Mouse (Mus musculus): ENCODE measurements around the gene Ramp2. TPM values are rescaled to one million over a fixed set of nuclear protein-coding genes. Genes with fewer than 3 reads are reported as not detected.

Ramp2 gene
- not detected for total RNA-seq (2023)

DNA sequence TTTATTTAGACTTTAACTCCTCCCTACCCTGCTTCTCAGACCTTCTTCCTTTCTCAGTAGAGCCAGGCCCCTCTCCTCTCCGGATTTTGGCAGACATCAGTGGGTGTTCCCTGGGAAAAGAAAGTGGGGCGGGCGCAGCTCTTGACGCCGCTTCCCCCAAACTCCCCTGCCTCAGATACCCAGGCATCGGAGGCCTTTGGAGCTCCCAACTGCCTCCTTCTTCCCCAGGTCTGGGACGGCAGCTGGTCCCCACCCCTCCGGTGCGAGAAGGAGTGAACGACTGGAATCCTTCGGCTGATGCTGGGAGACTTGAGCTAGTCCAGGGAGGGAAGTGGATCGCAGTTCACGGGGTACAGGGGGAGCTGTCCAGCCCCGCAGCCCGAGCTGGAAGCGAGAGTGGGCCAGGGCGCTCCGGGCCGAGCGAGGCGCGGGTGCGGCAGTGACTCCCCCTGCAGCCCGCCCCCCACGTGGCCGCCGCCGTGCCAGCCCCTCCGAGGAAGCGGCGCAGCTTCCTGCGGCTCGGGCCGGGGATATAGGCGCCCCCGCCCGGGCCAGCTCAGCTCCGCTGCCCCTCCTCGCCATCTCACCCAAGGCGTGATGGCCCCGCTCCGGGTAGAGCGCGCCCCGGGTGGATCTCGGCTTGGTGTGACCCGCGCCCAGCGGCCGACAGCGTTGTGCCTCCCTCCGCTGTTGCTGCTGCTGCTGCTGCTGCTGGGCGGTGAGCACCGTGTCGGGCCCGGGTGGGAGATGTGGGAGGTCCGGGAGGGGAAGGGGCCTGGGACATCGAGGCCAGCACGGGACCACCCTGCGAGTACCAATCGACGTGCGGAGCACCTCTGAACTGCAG lies at the start of gene Ramp2:
TSS of gene Ramp2 (plus strand) at position 174 of the 847 bp plus-strand sequence.

DNA sequence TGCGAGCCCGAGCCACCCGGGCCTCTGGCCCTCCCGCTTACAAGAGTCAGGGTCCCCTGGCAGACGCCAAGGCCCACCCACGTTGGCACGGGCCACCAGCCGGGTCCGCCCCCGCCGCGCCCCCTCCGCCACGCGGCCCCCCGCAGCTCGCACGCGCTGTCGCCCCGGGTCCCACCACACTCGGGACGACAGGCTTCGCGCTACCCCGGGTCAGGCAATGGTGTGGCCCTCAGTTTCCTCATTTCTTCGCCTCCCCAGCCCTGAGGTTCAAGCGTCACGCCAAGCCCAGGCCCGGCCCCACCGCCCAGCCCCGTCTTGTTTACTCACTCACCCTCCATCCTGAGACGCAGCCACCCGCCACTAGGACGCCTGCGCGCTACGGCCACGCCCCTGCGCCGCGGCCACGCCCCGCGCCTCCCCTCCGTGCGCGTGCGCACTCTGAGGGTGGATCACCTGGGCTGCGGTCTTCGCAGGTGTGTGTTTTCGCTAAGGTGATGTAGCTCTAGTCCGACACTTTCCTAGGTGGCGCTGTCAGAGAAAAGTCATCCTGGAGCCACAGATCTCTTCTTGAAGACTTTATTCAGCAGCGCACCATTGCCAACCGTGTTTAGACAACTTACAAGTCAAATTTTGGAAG lies 19.6 kb upstream of the Ramp2 start, which contains the start of gene Ezh1:
TSS of gene Ezh1 (minus strand) at position 399 of the 637 bp plus-strand sequence.

DNA sequence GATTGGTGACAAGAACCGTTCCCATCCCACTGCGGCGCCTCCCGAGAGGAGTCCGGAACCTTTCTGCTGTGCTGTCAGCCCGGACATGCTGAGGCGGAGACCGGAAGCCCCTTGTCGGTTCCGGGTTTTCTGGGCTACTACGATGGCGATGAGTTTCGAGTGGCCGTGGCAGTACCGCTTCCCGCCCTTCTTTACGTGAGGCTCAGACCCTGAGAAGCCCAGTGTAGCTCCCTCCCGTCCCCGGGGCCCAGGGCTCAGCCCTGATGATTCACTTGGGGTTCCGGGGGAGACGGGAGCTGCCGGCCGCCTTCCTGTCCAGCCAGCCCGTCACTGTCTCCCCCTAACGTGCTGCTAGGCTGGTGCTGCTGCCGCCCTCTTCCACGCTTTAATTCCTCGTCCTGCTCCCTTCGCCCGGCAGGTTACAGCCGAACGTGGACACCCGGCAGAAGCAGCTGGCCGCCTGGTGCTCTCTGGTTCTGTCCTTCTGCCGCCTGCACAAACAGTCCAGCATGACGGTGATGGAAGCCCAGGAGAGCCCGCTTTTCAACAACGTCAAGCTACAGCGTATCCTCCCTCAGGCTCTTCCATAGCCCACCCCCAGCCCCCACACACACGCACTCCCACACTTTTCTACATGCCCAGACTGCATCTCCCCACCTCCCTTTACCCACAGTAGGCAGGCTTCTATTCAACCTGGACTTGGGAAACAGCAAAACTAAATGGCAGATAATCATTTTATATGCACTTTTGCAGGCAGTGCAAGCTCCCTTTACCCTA lies 8.0 kb downstream of the Ramp2 start, which contains the start of gene Vps25:
TSS of gene Vps25 (plus strand) at position 95 of the 777 bp plus-strand sequence.

DNA sequence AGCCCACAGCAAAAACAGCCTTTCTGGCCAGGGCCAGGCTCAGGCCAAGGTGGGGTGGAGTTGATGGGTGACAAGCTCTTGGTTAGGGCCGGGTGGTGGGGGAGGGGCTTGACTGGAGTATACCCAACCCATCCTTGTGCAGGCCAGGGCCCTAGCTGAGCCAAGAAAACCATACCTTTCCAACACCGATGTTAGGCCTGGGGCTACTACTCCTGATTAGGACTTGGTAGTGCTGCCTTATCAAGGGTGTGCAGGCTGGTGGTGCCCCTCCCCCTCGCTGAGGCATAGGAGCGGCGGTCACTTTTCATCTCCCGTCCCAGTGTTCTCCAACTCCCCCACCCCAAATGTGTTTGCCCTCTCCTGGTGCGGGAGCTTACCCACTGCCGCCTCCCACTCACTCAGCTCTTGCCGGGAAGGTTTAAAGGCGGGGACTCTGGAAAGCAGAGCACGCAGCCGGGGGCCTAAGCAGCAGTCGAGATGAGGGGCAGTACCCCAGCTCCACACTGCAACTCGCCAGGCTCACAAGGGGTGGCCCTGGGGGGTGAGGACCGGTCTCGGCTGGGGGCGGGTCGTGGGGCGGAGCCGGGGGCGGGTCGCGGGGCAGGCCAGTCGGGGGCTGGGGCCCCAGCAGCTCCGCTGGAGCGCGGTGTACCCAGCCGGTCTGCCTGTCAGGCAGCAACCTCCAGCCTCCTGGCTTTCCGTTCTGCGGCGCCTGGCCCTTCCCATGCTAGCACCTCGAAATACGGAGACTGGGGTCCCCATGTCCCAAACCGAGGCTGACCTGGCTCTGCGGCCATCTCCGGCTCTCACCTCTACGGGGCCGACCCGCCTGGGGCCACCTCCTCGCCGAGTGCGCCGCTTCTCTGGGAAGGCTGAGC lies 14.4 kb downstream of the Ramp2 start, which contains the start of gene Wnk4:
TSS of gene Wnk4 (plus strand) at position 620 of the 878 bp plus-strand sequence.

DNA sequence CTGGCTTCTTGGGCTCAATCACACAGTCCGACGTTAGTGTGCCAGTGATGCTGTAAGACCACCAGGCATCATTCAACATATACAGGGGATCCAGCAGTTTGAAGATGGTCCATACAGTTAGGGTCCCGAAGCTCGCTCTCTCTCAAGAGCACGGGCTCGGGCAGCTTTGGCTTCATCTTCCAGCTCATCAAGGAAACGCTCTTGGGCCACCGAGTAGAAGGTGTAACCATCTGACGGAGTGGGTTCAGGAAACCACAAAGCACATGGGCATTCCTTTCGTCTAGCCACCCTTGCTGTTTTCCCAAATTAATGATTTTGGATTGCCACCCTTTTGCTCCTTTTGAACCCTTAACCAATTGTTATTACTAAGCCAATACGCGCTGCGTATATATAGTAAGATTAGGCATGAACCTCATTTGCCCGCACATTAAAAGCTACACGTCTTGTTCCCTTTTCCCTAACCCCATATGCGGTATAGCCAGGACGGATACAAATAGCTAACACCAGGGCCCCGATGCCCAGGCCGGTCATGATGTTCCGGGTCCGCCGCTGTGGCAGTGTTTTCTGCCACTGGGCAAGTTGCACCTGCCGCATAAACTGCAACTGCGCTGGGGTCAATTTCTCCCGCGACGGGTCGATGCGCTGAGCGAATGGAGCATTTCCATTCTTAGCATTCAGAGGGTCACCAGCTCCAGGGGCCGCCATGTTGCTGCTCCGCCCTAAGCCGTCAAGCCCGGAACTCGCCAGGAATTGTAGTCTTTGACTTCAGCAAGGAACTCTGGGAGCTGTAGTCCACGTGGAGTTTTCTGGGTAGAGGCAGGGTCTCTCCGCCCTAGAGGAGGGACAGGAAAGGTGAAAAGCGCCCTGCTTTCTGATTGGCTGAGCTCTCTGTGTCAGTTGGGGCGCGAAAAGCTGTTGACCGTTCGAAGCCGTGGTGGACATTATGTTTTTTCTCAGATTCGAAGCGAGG lies 32.7 kb downstream of the Ramp2 start, which contains the start of the genes Cntd1 and Coa3:
TSS of gene Cntd1 (plus strand) at position 790 of the 970 bp plus-strand sequence.
TSS of gene Coa3 (minus strand) at position 892 of the 970 bp plus-strand sequence.

DNA sequence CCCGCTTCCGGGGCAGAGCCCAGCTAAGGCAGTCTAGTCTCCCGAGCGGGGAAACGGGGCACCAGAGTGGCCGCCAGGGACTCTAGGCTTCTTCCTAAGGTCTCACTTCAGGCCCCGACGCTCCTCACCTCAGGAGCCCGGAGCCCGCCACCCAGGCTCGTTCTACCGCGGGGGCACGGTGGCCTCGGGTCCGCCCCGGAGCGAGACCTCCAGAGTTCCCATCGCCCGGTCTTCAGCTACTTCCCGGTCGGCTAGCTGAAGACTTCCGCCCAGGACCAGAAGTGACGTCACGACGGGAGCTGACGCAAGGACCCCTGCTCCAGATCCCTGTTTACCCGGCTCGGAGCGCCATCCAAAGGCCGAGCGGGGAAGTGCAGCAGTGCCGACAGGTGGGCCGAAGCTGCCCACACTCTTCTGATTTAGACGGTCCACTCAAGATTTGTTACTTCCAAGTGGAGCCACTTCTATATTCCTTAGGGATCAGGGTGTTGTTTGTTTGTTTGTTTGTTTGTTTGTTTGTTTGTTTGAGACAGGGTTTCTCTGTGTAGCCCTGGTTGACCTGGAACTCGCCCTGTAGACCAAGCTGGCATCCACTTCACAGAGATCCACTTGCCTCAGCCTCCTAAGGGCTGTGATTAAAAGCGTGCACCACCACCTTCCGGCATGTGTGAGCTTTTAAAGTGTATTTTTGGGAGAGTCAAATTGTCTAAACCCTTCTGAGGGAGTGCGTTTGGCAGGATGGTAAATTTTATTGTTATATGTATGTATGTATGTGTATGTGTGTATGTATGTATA lies 56.4 kb downstream of the Ramp2 start, which contains the start of gene Becn1:
TSS of gene Becn1 (minus strand) at position 283 of the 795 bp plus-strand sequence.

Other genes starting within 250 kb of the Ramp2 start
- 1 to 10 TPM; 2.2 to 4.0 TPM for gene Atp6v0a1, start 236.6 kb upstream of the Ramp2 start, total RNA-seq (2023)
- 10 to 100 TPM in 1 of 2 experiments, 1 to 10 TPM in 1; 8.9 to 17.3 TPM for gene Naglu, start 176.0 kb upstream of the Ramp2 start, total RNA-seq (2023)
- gene Hsd17b1, start 167.6 kb upstream of the Ramp2 start, total RNA-seq (2023): 1 to 10 TPM; 1.3 to 1.7 TPM
- 10 to 100 TPM; 12.7 to 17.8 TPM for gene Coasy, start 163.5 kb upstream of the Ramp2 start, total RNA-seq (2023)
- gene Mlx, start 158.8 kb upstream of the Ramp2 start, total RNA-seq (2023): 10 to 100 TPM; 37.2 to 41.9 TPM
- 1 to 10 TPM; 2.7 to 4.0 TPM for gene Psmc3ip, start 150.6 kb upstream of the Ramp2 start, total RNA-seq (2023)
- gene Retreg3, start 126.1 kb upstream of the Ramp2 start, total RNA-seq (2023): 10 to 100 TPM; 80.7 to 89.4 TPM
- 10 to 100 TPM; 16.2 to 19.9 TPM for gene Tubg1, start 126.1 kb upstream of the Ramp2 start, total RNA-seq (2023)
- 1 to 10 TPM; 2.3 to 2.7 TPM for gene Tubg2, start 90.1 kb upstream of the Ramp2 start, total RNA-seq (2023)
- gene Cntnap1, start 75.5 kb upstream of the Ramp2 start, total RNA-seq (2023): under 1 TPM; 0.24 to 0.44 TPM
- 1 to 10 TPM in 1 of 2 experiments, under 1 TPM in 1; 0.73 to 1.1 TPM for gene Plekhh3, start 74.7 kb upstream of the Ramp2 start, total RNA-seq (2023)
- gene Ccr10, start 70.6 kb upstream of the Ramp2 start, total RNA-seq (2023): 1 to 10 TPM in 1 of 2 experiments, under 1 TPM in 1; 0.44 to 1.5 TPM
- 10 to 100 TPM; 89.4 to 98.1 TPM for gene Ezh1, start 19.6 kb upstream of the Ramp2 start, total RNA-seq (2023)
- gene Vps25, start 7.7 kb downstream of the Ramp2 start, total RNA-seq (2023): 10 to 100 TPM; 62.5 to 71.6 TPM
- gene Wnk4, start 14.5 kb downstream of the Ramp2 start, total RNA-seq (2023): 1 to 10 TPM; 1.2 to 1.8 TPM
- gene Cntd1, start 33.0 kb downstream of the Ramp2 start, total RNA-seq (2023): not detected
- 10 to 100 TPM; 38.7 to 39.1 TPM for gene Coa3, start 33.1 kb downstream of the Ramp2 start, total RNA-seq (2023)
- gene Becn1, start 56.3 kb downstream of the Ramp2 start, total RNA-seq (2023): 100 to 1,000 TPM; 207 to 215 TPM
- gene Psme3, start 70.2 kb downstream of the Ramp2 start, total RNA-seq (2023): 100 to 1,000 TPM; 126 to 147 TPM
- gene Aoc2, start 79.0 kb downstream of the Ramp2 start, total RNA-seq (2023): 10 to 100 TPM; 23.2 to 25.3 TPM
- 1 to 10 TPM in 1 of 2 experiments, under 1 TPM in 1; 0.73 to 1.1 TPM for gene Aoc3, start 84.6 kb downstream of the Ramp2 start, total RNA-seq (2023)
- not detected for gene G6pc, start 121.5 kb downstream of the Ramp2 start, total RNA-seq (2023)
- gene Aarsd1, start 171.6 kb downstream of the Ramp2 start, total RNA-seq (2023): 10 to 100 TPM; 23.3 to 30.8 TPM
- gene Gm27029, start 178.8 kb downstream of the Ramp2 start, total RNA-seq (2023): 1 to 10 TPM in 1 of 2 experiments, under 1 TPM in 1; 0.90 to 1.3 TPM
- 10 to 100 TPM; 25.2 to 27.6 TPM for gene Rundc1, start 179.1 kb downstream of the Ramp2 start, total RNA-seq (2023)
- 1 to 10 TPM; 5.3 to 8.5 TPM for gene Ptges3l, start 179.3 kb downstream of the Ramp2 start, total RNA-seq (2023)
- gene Rpl27, start 196.3 kb downstream of the Ramp2 start, total RNA-seq (2023): 100 to 1,000 TPM; 134 to 149 TPM
- 10 to 100 TPM; 69.1 to 70.5 TPM for gene Ifi35, start 202.4 kb downstream of the Ramp2 start, total RNA-seq (2023)
- gene Rnd2, start 219.0 kb downstream of the Ramp2 start, total RNA-seq (2023): 1 to 10 TPM in 1 of 2 experiments, under 1 TPM in 1; 0.62 to 1.5 TPM
- 10 to 100 TPM; 11.5 to 13.2 TPM for gene Vat1, start 220.2 kb downstream of the Ramp2 start, total RNA-seq (2023)

Data from T-cell, adult 66 days (primary cell).